Mouse (Mus musculus): ENCODE data around the gene Cblb.

GRCm38 (mm10) chr16:52057335-52057734 lies 26.3 kb downstream of the Cblb start:
- TF ChIP-seq GATA1 (IDR thresholded peaks at IDR 0.05; ENCODE audit: borderline replicate concordance, low read length) (no peak), FLI1 (IDR thresholded peaks at IDR 0.05; ENCODE audit: low read length) (no peak)

All from megakaryocyte, embryonic 14.5 days (primary cell).